Mouse (Mus musculus) c-Kit-positive CD71-negative TER-119-negative erythroid progenitor cells, embryonic 14.5 days (primary cell): ENCODE measurements around the gene Dolpp1.

Experiments
- DNase-seq: peaks from one replicate; pipeline ENCODE4 v3.0.0-alpha.2; 2013; ENCODE audit warnings: low read depth

Gene Dolpp1

DNA sequence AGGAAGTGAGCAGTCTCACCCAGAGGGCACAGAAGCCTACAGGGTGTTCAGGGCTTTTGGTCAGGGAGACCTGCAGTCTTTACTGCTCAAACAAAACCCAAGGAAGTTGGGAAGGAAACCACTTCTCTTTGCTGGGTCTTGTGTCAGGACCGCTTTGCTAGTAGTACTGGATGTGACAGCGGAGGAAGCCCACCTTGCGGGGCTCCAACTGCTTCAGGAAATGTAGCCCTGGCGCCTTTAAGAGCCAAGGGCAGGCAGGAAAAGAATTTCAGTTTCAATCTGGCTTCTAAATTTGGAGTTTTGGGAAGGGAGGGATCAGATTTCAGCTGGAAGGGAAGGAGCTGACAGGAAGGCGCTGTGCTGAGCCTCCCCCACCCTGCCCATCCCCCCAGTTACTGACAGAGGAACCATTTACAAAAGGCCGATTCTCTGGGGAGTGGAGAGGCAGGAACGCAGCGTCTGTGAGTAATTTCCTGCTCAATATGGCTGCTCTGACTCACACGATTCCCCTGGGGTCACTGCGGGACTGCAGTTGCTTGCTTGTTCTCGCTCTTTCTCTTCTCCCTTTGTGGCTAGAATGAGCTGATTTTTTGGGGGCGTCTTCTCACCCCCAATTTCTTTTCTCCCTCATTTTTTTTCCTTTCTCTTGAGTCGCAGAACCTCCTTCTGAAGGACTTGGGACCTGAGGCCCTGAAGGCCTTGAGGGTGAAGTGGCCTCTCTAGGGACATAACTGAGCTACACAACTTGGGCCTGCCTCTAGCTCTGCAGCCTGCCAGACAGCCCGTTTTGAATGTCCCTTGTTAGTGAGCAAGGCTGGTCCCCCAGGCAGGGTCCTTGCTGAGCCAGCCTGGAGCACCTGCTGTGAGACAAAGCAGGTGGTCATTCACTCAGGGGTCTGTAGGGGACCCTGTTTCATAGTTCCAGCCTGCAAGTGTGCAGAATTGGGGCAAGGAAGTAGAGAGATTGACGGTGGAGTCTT is 49.8 kb downstream of the Dolpp1 start:
- peak; percentile 79 for DNase-seq

DNA sequence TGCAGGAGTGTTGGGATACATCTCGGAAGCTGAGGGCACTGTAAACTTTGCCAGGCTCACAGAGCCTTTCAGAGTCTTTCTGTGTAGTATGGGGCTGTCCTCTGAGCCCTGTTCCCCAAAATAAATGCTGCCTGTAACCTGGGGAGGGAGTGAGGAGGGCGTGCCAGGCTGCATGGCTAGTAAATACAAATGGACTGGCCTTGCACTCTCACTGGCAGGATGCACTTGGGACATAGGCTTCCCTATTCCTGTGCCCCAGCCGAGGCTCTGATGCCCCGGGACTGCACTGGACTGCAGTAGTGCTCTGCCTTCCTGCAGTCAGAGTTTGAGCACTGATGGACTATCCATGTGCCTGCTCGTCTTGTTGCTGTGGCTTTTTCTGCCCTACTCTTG is 50.4 kb downstream of the Dolpp1 start:
- no peak for DNase-seq

DNA sequence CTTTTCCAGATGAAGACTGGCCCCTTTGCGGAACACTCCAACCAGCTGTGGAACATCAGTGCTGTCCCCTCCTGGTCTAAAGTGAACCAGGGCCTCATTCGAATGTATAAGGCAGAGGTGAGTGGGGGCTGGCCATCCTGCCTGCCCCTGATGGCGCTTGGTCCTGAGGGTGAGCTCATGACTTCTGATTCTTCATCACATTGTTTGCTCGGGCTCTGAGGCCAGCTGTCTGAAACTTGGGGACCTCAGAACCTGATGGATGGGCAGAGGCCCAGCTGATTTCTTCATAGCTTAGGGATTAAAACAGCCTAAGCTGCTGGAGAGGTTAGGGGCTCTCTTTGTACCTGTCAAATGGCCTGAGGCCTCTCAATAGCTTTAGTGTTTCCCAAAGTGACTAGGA is 51.2 kb downstream of the Dolpp1 start:
- no peak for DNase-seq

DNA sequence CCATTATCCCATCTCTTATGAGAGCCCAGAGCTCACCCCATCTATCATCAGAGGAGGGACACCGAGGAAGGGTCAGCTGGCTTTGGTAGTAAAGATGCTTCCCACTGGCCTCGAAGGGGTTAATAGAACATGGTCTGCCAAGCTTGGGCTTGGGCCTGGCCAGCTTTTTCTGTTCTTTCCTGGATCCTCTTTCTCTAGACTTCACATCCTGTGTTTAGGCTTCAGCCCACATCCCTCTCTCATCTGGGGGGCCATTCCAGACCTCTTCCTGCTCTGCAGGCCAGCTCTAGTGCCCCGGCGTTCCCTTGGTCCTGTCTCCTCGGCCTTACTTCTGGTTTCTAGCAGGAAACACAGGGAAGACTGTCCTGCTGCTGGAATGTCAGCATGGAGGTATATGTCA is 52.0 kb downstream of the Dolpp1 start:
- no peak for DNase-seq

DNA sequence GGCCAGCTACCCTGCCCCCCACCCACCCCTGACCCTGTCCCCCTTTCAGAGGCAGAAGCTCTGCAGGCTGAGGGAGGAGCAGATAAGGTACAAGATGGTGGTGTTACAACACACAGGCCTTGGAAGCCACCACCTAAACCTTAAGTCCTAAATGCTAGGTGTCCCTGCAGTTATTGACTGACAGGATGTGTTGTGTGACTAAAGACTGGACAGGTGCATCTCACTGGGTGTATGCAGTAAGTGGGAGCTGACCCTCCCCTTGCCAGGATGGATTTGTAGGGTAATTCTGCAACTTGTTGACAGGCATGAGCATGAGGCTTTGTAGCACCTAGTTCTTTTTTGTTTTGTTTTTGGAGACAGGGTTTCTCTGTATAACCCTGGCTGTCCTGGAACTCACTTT is 52.4 kb downstream of the Dolpp1 start:
- DNase-seq, result no peak

DNA sequence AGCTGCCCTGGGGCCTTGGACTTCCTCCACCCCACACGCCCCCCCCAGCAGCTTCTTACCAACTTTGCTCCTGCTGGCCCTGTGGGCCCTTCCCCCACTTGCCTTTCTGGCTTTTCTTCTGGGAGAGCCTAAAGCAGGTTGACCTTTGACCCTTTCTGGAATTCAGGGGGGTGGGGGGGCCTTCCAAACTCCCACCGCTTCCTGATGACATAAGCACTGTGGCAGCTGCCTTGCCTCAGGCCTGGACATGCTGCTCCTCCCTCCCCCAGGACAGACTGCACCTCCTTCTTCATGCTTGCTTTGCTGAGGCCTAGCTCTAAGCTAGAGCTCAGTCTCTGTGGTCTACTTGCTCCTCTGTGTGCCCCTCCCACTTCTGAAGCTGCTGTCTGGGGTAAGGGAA is 53.3 kb downstream of the Dolpp1 start:
- DNase-seq, result no peak

DNA sequence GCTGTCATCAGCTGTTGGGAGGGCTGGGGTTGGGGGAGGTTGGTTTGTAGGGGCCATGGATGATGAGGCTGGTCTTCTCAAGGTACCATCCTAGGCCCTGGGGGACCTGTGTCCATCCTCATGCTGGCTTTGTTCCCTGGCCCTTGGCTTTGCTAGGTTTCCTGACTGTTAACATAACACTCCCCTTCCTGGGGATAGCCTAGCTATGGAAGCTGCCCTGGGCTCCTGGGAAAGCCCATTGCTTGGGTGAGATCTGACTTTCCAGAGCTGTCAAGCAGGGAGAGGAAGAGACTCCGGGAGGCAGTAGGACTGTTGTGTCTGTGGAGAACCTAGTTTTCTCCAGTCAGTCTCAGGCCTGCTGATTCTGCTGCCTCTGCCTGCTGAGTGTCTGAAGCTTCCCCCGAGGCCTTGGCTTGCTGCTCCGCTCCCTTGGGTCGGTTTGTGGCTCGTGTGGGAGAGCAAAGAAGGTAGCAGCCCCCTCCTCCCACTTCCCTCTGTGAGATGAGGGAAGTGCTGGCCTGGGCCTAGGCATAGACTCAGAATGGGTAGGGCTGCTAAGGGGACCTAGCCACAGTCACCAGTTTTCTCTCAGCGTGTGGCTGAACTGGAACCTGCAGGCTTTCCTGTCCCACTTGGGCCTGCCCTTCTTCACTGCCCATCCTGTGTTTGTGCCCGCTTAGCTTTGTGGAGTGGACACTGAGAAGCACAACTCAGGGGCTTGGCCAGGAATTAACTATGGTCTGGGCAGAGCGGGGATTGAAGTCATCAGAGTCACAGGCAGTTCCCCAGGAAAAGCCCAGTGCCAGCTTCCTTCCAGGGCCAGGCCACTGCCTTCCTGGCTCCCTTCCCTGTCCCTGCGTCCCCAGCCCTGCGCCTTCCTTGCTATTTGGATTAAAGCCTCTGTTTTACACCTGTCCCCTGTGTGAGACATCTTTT is 55.1 kb downstream of the Dolpp1 start:
- DNase-seq, result no peak

DNA sequence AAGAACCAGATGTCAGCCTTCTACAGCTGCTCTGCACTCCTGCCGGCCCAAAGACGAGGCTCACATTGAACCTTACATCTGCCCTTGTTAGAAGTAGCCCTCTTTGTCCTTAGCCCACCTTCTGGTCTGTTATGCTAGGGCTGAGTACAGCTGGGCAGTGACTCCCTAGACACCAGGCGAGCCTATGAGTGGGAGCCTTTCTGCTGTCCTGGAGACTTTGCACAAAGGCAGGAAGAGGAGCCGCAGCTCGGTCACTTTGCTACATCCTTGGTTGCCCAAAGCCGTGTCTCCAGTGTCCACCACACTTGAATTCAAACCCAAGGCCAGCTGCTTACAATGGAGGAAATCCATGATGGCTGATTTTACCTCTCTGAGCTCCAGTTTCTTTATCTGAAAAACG is 56.3 kb downstream of the Dolpp1 start:
- no peak for DNase-seq
